Comparison of ENCODE assay signal across 13 mouse cellular contexts in the genomic region with DNA sequence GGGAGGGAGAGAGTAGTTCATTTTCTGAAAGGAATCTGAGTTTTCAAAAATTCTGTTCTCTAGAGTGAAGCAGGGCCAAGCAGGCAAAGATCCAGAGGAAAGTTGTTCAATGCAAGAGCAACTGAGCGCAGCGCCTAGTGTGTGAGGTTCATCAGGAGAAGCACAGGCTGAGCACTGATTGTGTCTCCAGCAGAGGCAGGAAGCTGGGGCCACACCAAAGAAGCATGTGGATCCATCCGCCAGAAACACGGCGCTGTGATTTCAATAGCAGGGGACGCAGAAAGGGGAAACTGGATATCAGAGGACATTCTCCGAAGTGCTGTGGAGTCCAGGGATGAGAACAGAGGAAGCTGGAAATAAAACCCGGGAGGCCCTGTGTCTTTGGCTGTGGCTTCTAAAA.
A peak's percentile ranks its signal among the peaks of the same experiment; 100 is the strongest.
DNase-seq lines count a peak whose midpoint lies in the region; ATAC-seq lines count a peak whose summit lies in the region.
"Had no signal": no experiment of that assay in that cellular context is flagged by ENCODE, and none has a peak within 500 bp of the region (broad histone marks: within the 10 kb centered on the region; RNA-seq: fewer than 3 reads in every experiment).

No protein-coding gene starts in this region.

- ATAC-seq in megakaryocyte, adult 5-6 weeks (ENCODE audit: poor library complexity, severe bottlenecking), result no peak
- ATAC-seq: intestine, embryonic 16.5 days had no signal

- DNase-seq in kidney, postnatal 10 days, result peak; percentile 22
- DNase-seq in kidney, postnatal 36 days, result no peak
- DNase-seq in gastrocnemius, postnatal 10 days, result peak; percentile 22
- DNase-seq in heart, adult 8-10 months (ENCODE audit: low spot score), result peak; percentile 35
- peak; percentile 27 to 33 for DNase-seq in heart, postnatal 14 days
- DNase-seq in ovary, postnatal 36 days (ENCODE audit: low spot score), result no peak
- DNase-seq: adrenal gland, postnatal 25 days; B cell, adult 2 months; cerebellum, adult 2 months; lung, postnatal 4 days; thymus, adult 18-20 months had no signal

- intact Hi-C loops in heart, postnatal 14 days (cut with DNase I), result no loop called here

Comparison
In these comparisons a context has a peak if more than half of its experiments do, and no peak if none do; other contexts are left out.
1. DNase-seq: peak in kidney, postnatal 10 days (single experiment), gastrocnemius, postnatal 10 days (single experiment), heart, adult 8-10 months (single experiment) and heart, postnatal 14 days (2 of 2); none in kidney, postnatal 36 days (0 of 2) and ovary, postnatal 36 days (single experiment).